Mouse (Mus musculus) heart, postnatal 0 days (tissue): Measurements from ENCODE around the gene Neu4.

Source experiments
- CTCF ChIP-seq: IDR thresholded peaks from 2 replicates; pipeline ENCODE4 v1.5.1; 2016; ENCODE audit warnings: antibody characterized with exemption, control low read depth, low read depth
- EP300 ChIP-seq: IDR thresholded peaks from 2 replicates; pipeline ENCODE4 v1.6.1; 2016; ENCODE audit warnings: antibody characterized with exemption, low read depth

GRCm38 (mm10) chr1:94033075-94033602 lies 12.9 kb downstream of the Neu4 start:
- TF ChIP-seq CTCF (no peak), EP300 (no peak)
